Mouse (Mus musculus): ENCODE data around the gene Mms19. TPM values are rescaled to one million over a fixed set of nuclear protein-coding genes. Genes with fewer than 3 reads are reported as not detected.
A peak's percentile ranks its signal among the peaks of the same experiment; 100 is the strongest.

Mms19 gene
- polyA plus RNA-seq, 1 experiment from 2014 or later, result 10.4 TPM

- peaks cover 61% of the 10 kb centered on the region for H3K4me1 ChIP-seq (replicated peaks)
- H3K9ac ChIP-seq, result no peak overlapping the region
- 88% methylated on average over 3 of the region's 3 CpGs for WGBS (ENCODE audit: insufficient replicate concordance)
- DNase-seq (no peak), ATAC-seq (ENCODE audit: low read depth) (no peak)
- no peak overlapping the region for H3K4me2 ChIP-seq
- H3K27me3 ChIP-seq, result no peaks in the 10 kb centered on the region
- H3K36me3 ChIP-seq, result peaks cover 3% of the 10 kb centered on the region; the same call in 1 of the 2 replicates
- no peak overlapping the region for H3K4me3 ChIP-seq (replicated peaks)
- H3K27ac ChIP-seq, result no peak overlapping the region
- H3K9me3 ChIP-seq (replicated peaks), result no peaks in the 10 kb centered on the region
Measured at GRCm38 (mm10) chr19:41908736-41909135, 72.2 kb downstream of the Mms19 start.

GRCm38 (mm10) chr19:41907079-41907760, 73.7 kb downstream of the Mms19 start:
- Histone ChIP-seq H3K4me2 (peak overlapping the region; percentile 47), H3K27me3 (no peaks in the 10 kb centered on the region), H3K9me3 (replicated peaks) (no peaks in the 10 kb centered on the region), H3K4me3 (replicated peaks) (peak overlapping the region; percentile 14), H3K36me3 (no peaks in the 10 kb centered on the region), H3K27ac (peak overlapping the region; percentile 84), H3K9ac (peak overlapping the region; percentile 54), H3K4me1 (replicated peaks) (peaks cover 56% of the 10 kb centered on the region)
- no peak for DNase-seq
- 29% methylated on average over 8 of the region's 8 CpGs for WGBS (ENCODE audit: insufficient replicate concordance)
- ATAC-seq (ENCODE audit: low read depth), result peak; percentile 25

GRCm38 (mm10) chr19:41906311-41907078, 74.5 kb downstream of the Mms19 start:
- peak overlapping the region; percentile 47 for H3K4me2 ChIP-seq
- no peaks in the 10 kb centered on the region for H3K27me3 ChIP-seq
- DNase-seq (peak; percentile 33), ATAC-seq (ENCODE audit: low read depth) (peak; percentile 78)
- H3K36me3 ChIP-seq, result no peaks in the 10 kb centered on the region
- 16% methylated on average over 6 of the region's 6 CpGs for WGBS (ENCODE audit: insufficient replicate concordance)
- peak overlapping the region; percentile 14 for H3K4me3 ChIP-seq (replicated peaks)
- H3K27ac ChIP-seq, result peak overlapping the region; percentile 84
- H3K4me1 ChIP-seq (replicated peaks), result peaks cover 60% of the 10 kb centered on the region
- peak overlapping the region; percentile 54 for H3K9ac ChIP-seq
- no peaks in the 10 kb centered on the region for H3K9me3 ChIP-seq (replicated peaks)

- H3K27ac ChIP-seq, result peak overlapping the region; percentile 84
- H3K4me2 ChIP-seq, result no peak overlapping the region
- no peak overlapping the region for H3K9ac ChIP-seq
- WGBS (ENCODE audit: insufficient replicate concordance), result 84% methylated on average over 2 of the region's 2 CpGs
- no peaks in the 10 kb centered on the region for H3K36me3 ChIP-seq
- H3K4me3 ChIP-seq (replicated peaks), result no peak overlapping the region
- H3K27me3 ChIP-seq, result no peaks in the 10 kb centered on the region
- no peak for ATAC-seq (ENCODE audit: low read depth)
- H3K4me1 ChIP-seq (replicated peaks), result peaks cover 63% of the 10 kb centered on the region
- no peaks in the 10 kb centered on the region for H3K9me3 ChIP-seq (replicated peaks)
- no peak for DNase-seq
Measured at GRCm38 (mm10) chr19:41905246-41905645, 75.7 kb downstream of the Mms19 start.

- no peak overlapping the region for H3K4me3 ChIP-seq (replicated peaks)
- H3K9me3 ChIP-seq (replicated peaks), result no peaks in the 10 kb centered on the region
- no peak overlapping the region for H3K4me2 ChIP-seq
- H3K27ac ChIP-seq, result peak overlapping the region; percentile 10; the same call in 1 of the 2 replicates
- H3K36me3 ChIP-seq, result no peaks in the 10 kb centered on the region
- peaks cover 65% of the 10 kb centered on the region for H3K4me1 ChIP-seq (replicated peaks)
- no peak overlapping the region for H3K9ac ChIP-seq
- no peak for ATAC-seq (ENCODE audit: low read depth)
- DNase-seq, result no peak
- H3K27me3 ChIP-seq, result no peaks in the 10 kb centered on the region
- WGBS (ENCODE audit: insufficient replicate concordance), result 19% methylated on average over 10 of the region's 10 CpGs
Measured at GRCm38 (mm10) chr19:41902848-41903593, 77.9 kb downstream of the Mms19 start.

GRCm38 (mm10) chr19:41901696-41902095, 79.3 kb downstream of the Mms19 start:
- Histone ChIP-seq H3K36me3 (no peaks in the 10 kb centered on the region), H3K4me1 (replicated peaks) (peaks cover 51% of the 10 kb centered on the region), H3K9me3 (replicated peaks) (no peaks in the 10 kb centered on the region), H3K27me3 (no peaks in the 10 kb centered on the region), H3K9ac (no peak overlapping the region), H3K4me2 (no peak overlapping the region), H3K4me3 (replicated peaks) (no peak overlapping the region), H3K27ac (no peak overlapping the region)
- DNase-seq (no peak), ATAC-seq (ENCODE audit: low read depth) (no peak)
- 62% methylated on average over 2 of the region's 2 CpGs for WGBS (ENCODE audit: insufficient replicate concordance)

- no peaks in the 10 kb centered on the region for H3K27me3 ChIP-seq
- 27% methylated on average over 8 of the region's 8 CpGs for WGBS (ENCODE audit: insufficient replicate concordance)
- ATAC-seq (ENCODE audit: low read depth) (no peak), DNase-seq (no peak)
- H3K4me2 ChIP-seq, result no peak overlapping the region
- peaks cover 45% of the 10 kb centered on the region for H3K4me1 ChIP-seq (replicated peaks)
- no peak overlapping the region for H3K9ac ChIP-seq
- no peaks in the 10 kb centered on the region for H3K9me3 ChIP-seq (replicated peaks)
- H3K36me3 ChIP-seq, result no peaks in the 10 kb centered on the region
- no peak overlapping the region for H3K4me3 ChIP-seq (replicated peaks)
- H3K27ac ChIP-seq, result peak overlapping the region; percentile 29; the same call in 1 of the 2 replicates
Measured at GRCm38 (mm10) chr19:41900495-41901090, 80.4 kb downstream of the Mms19 start.

GRCm38 (mm10) chr19:41898860-41899259, 82.1 kb downstream of the Mms19 start:
- Histone ChIP-seq H3K4me1 (replicated peaks) (peaks cover 56% of the 10 kb centered on the region), H3K27ac (no peak overlapping the region), H3K9me3 (replicated peaks) (no peaks in the 10 kb centered on the region), H3K4me3 (replicated peaks) (no peak overlapping the region), H3K9ac (no peak overlapping the region), H3K27me3 (no peaks in the 10 kb centered on the region), H3K4me2 (no peak overlapping the region), H3K36me3 (no peaks in the 10 kb centered on the region)
- 49% methylated on average over 4 of the region's 4 CpGs for WGBS (ENCODE audit: insufficient replicate concordance)
- DNase-seq, result no peak
- ATAC-seq (ENCODE audit: low read depth), result no peak

- DNase-seq, result no peak
- Histone ChIP-seq H3K9ac (peak overlapping the region; percentile 73), H3K4me2 (peak overlapping the region; percentile 94), H3K4me3 (replicated peaks) (peak overlapping the region; percentile 88), H3K27me3 (no peaks in the 10 kb centered on the region), H3K27ac (no peak overlapping the region), H3K9me3 (replicated peaks) (no peaks in the 10 kb centered on the region), H3K4me1 (replicated peaks) (peaks cover 49% of the 10 kb centered on the region), H3K36me3 (peaks cover 13% of the 10 kb centered on the region)
- no peak for ATAC-seq (ENCODE audit: low read depth)
- WGBS (ENCODE audit: insufficient replicate concordance), result 24% methylated on average over 18 of the region's 18 CpGs
Measured at GRCm38 (mm10) chr19:41896319-41896711, 84.6 kb downstream of the Mms19 start.

GRCm38 (mm10) chr19:41895460-41896318, 85.3 kb downstream of the Mms19 start, which contains the start of gene Rrp12:
Rrp12 (minus strand) TSS chr19:41896173.
- peak within 1 kb of the TSS; percentile 94 for H3K4me2 ChIP-seq
- H3K36me3 ChIP-seq, result peaks cover 19% of the 10 kb centered on the region
- H3K27me3 ChIP-seq, result no peaks in the 10 kb centered on the region
- peaks cover 43% of the 10 kb centered on the region for H3K4me1 ChIP-seq (replicated peaks)
- peak within 1 kb of the TSS; percentile 73 for H3K9ac ChIP-seq
- peak within 1 kb of the TSS; percentile 88 for H3K4me3 ChIP-seq (replicated peaks)
- ATAC-seq (ENCODE audit: low read depth) (peak; percentile 89), DNase-seq (peak; percentile 76)
- peak within 1 kb of the TSS; percentile 67 for H3K27ac ChIP-seq
- WGBS (ENCODE audit: insufficient replicate concordance), result under 1% methylated on average over 46 of the region's 46 CpGs
- H3K9me3 ChIP-seq (replicated peaks), result no peaks in the 10 kb centered on the region

Measured in liver, embryonic 13.5 days (tissue).